Mouse (Mus musculus): Measurements from ENCODE around the gene Brip1.

Brip1 gene

DNA sequence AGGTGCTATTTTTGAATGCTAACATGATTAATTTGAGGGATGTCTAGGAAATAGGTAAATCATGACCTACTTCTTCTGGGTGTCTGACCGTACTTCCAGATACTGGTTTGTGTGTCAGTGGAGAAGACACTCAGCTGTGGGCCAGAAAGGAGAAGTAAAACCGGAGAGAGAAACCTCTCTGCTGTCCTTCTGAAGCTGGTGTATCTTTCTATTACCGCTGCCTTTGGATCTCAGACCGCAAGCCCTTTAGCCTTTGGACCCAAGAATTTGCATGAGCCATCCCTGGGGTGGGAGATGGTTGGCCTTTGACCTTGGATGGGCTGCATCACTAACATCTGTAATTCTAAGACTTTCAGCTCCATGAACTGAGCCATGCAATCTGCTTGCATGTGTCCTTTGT lies 93.7 kb downstream of the Brip1 start:
- no peak for DNase-seq

DNA sequence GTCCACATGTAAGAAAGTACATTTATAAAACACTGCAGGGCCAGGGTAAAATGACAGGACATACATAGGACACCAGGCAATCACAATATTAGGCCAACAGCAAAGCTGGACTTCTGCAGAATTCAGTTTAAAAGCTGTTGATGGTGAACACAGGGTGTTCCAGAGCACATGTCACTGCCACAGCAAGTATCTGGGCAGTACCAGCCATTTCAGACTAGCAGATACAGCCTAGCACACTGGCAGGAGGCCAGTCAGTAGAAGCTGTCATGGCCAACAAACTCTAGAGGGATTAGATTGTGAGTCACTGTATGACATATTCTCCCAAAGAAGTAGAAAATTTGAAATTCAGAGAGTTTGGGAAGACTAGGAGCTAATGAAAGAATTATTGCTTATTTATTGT lies 94.4 kb downstream of the Brip1 start:
- DNase-seq: no peak

DNA sequence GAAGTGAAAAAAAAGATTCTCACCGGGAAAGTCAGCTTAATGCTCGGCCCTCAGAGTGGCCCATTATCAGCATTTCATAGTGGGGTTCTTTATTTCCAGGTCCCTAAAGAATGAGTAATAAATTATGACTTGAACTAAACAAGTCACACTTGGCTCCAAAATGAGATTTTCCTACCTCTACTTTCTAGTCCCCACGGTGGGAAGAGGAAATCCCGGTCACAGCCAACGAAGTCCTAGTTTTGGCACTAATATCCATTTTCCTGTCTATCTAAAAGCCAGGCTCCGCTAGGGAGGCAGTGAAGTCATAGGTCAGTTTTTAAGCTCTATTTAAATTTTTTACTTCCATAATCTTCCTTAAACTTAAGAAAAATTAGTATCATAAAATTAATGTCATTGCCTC lies 99.8 kb downstream of the Brip1 start:
- DNase-seq: no peak

DNA sequence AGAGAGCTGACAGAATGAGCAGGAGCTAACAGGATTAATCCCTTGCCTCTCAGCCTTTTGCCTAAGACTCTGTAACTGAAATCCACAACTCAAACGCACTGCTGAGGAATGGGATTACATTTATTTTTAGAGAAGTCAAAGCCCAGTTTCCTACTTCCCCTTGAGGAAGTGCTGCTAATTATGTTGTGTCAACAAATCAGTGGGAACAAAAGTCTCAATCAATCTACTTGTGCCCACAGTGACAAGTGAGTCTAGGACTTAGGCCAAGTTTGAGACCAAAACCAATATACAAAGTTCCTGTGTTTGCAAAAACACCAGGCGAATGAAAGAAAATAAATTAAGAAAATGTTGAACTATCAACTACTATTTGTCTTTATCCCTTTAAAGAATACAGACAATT lies 101.7 kb downstream of the Brip1 start:
- no peak for DNase-seq

DNA sequence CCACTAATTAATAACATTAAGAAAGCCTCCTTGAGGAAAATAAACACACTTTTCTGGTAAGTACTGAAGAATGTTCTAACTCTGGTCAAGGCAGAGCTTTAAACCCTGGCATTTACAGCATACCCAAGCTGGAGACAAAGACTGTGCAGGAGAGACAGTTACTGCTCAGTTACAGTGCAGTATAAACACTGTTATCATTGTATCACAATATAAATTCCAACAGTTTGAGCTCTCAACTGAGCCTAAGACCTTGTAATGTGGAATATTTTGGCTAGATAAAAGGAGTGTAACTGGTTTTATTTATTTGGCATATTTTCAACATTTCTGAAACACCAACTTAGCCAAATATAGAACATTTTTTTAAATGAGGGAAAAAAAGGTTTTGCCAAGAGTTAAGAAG lies 112.2 kb downstream of the Brip1 start:
- no peak for DNase-seq

DNA sequence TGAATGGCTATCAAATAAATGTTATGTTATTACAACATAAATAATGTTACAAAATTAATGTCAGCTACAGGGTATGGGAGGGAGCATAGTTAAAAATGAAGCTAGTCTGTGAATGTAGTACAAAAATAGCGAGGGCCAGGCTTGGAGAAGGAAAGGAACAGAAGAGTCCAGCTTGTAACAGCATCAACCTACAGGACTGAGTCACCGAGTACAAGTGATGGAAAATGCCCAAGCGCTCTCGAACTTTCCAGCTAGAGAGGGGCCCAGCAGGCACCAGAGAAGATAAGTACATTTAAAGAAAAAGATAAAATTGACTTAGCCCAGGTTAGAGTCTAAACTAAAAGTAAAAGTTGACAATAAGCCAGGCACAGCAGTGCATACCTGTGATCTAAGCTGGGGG lies 116.5 kb downstream of the Brip1 start:
- no peak for DNase-seq

DNA sequence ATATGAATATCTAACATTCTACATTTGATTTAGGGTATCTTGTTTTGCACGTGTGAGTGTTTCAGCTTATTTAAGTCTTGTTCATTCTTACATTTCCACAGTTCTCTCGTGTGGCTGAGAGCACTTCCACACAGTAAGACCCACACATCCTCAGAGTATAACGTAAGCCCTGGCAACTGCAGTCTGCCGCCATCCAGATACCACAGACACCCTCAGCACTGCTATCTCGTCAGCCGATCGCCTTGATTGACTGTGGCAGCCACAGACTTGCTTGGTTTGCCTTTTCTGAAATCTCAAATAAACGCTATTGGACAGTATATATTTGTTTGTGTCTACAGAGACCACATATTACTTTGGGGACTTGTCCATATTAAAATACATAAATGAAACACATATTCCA lies 123.0 kb downstream of the Brip1 start:
- no peak for DNase-seq

DNA sequence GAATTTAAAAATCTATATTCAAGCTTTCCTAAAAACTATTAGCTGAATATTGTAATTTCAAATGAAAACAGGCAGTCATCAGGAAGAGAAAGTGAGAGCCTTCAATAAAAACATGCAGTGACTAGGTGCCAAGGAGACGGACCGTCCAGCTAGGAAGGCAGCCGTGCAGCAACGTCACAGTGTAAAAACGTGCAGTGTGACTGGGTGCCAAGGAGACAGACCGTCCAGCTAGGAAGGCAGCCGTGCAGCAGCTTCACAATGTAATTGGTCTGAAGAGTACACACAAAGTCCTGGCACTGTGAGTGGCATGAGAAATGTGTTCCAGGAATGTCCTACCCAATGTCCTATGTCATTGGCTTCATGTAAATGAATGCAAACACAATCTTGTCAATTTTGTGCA lies 124.0 kb downstream of the Brip1 start:
- DNase-seq: no peak

DNA sequence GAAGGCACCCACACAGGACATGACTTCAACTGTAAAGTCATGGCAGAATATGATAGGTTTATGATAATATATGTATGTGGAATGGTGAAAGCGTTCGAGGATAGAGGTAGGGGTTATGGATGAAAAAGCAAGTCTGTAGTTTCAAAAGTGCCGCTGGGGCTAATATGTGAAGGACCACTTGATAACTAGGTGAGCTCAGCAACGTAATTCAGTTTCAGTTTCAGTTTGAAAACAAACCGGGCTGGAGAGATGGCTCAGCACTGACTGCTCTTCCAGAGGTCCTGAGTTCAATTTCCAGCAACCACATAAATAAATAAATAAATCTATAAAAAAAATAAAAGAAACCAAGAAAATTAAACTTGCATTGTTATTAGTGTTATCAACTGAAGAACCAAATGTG lies 124.6 kb downstream of the Brip1 start:
- DNase-seq: no peak

DNA sequence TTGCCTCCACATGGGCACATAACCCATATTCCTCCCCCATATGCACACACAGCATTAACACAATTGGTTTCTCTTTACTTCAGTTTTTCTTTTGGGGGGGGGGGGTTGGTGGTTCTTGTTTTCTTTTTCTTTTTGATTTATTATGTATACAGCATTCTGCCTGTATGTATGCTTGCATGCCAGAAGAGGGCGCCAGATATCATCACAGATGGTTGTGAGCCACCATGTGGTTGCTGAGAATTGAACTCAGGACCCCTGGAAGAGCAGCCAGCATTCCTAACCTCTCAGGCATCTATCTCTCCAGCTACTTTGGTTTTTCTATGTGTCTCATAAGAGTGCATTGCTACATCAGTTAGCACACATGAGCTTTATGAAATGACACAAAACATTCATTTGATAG lies 125.6 kb downstream of the Brip1 start:
- no peak for DNase-seq

DNA sequence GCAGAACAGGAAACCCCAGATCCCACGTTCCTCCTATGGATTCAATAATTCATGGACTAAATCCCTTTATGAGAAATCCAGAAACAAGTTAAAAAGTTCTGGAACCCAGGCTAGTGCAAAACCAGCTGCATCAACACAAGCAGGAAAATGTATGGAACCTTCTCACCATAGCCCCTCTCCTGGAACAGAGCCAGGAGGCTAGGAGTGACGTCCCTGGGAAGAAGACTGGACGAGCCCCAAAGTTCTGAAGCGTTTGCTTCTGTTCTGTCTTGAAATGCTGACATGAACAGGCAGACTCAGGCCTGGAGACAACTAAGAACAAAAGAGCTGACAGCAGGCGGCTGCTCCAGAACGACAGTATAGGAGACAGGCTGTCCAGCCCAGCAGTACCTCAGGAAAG lies 132.3 kb downstream of the Brip1 start:
- DNase-seq: no peak

DNA sequence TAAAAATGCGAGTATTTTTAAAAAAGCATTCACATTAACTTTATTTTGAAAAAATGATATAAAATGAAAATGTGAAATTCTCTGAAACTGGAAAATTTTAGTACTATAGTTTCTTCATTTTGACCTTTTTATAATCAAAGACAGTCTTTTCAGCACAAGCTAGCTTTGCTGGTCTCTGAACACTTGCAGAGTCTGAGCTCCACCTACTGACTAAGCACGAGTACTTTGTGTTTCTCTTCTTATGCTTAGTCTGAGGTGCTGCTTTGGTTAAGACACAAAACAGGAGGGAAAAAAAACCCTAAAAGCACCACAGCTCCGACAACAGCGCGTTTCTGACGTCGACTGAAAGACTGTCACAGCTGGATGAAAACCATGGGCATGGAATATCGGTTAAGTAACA lies 133.8 kb downstream of the Brip1 start:
- no peak for DNase-seq

DNA sequence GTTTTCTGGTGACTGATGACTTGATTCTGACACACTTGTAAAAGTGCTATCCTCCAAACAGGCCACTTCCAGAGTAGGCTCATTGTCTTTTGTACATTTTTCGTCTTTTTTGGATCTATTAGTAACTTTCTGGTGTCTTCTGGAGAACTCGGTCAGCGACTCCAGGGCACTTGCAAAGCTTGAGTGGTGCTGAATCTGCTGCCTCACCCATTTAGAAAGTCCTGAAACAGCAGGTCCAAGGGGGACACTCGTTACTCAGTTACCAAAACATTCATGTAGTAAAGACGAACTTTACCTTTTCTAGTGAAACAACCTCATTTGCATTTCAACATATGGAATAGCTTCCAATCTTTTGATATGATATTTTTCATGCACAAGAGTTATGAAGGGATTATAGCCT lies 136.1 kb downstream of the Brip1 start:
- no peak for DNase-seq

DNA sequence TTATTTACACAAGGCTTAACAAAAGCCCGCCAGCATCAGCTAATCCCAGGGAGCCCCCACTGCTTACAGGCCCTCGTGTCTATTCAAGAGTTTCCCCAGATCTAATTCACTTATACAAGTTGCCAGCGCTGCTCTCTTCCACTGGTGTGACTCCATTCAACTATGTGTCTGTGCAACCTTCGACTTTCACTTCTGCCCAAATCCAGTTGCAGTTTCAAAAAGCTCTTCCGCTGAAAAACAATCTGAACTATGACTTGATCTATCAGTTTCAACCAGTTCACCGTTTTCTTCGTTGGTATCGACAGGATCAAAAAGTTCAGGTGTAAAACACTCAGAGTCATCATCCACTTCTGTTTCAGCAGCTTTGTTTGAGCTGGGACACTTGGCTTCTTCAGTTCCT lies 139.8 kb downstream of the Brip1 start:
- DNase-seq: no peak

DNA sequence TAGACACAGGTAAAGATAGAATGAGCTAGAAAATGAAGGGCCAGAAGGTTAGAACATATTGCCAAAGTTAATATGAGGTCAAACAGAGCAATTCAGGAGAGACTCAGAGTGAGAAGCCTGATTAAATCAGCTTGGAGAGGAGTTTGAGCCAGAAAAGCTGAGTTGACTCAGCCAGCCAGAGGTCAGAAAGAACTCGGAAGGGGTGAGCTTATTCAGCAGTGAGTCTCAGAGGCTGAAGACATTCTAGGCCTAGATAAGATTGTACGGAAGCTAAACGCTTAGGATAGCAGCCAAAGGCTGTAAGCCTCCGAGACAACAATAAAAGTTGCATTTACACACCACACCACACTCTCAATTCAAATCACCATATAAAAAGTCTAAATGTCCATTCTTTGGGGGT lies 141.9 kb downstream of the Brip1 start:
- DNase-seq: no peak

DNA sequence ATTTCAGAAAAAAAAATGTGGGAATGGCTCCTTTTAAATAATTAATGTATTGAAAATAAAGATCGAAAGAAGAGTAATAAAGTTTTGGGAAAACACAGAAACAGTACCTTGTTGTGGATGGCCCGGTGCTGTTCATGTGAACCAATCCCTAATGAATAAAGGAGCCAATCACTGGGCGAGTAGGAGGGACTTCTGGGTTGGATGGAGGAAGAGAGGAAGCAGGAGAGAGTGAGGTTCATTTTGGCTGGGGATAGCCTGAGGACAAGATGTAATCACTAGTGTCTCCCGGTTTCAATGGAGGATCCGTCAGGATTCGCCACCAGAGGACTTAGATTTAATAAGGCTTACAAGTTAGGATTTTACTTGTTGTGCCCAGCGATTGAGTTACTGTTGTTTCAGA lies 145.2 kb downstream of the Brip1 start:
- no peak for DNase-seq

DNA sequence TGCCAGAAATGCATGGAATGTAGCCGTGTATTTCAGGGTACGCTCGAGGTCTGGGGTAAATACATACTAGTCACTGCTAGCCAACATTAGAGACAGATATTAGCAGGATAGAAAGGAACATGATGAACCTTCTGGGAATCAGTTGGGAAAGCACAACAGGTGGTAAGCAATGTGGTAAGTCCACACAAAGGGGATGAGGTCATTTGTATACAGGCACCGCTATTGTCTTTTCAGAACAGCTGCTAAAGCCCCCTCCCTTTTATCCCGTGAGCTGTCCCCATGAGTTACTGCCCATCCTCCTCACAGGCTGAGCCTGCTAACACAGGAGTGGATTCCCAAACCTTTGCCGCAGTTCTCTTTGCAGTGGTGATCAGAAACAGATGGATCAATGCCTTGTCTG lies 149.6 kb downstream of the Brip1 start:
- no peak for DNase-seq

DNA sequence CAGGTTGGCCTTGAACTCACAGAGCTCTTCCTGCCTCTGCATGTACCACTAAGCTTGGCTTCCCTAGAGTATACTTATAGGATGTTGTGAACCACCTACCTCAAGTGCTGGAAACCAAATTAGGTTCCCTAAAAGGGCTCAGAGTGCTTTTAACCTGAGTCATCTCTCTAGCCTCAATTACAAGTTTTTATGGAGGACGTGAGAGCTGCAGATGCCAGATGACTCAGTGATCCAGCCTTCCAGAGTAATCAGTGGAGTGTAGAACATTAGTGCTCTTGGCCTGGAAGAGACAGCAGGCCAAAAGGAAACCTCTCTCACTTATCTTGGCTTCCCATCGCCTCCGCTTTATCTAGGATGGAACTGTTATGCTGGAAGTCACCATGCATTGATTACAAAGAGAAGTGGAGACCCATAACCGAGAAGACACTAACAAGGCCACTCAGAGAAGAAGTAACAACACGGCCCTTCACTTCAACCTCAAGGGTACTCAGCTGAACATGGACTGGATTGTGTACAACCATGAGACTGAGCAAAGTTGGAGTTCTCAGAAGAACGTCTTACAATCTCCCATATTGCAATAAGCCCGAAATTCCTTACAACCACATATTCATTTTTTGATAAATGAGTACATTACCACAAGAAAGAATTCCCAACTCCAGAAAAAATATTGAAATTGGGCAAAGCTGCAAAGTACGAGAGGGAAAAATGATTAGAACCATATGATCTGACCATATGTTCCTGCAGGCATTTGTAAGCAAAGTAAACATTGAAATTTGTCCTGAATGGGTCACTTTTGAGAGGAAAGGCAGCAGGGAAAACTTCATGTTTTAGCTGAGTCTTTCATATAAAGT lies 150.3 kb downstream of the Brip1 start:
- DNase-seq: no peak

DNA sequence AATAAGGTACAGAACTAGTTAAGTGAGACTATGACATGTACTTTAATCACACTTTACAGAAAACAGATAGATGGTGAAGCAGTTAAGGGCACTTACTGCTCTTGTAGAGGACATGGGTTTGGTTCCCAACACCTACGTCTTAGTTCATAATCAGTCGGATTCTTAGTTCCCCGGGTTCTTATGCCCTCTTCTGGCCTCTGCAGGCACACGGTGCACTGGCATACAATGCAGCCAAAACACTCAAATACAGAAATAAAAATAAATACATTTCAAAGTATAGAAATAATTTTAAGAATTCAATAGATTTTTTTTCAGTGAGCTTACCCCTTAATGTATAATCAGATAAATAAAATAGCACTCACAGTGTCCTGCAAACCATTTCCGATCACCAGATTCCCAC lies 161.0 kb downstream of the Brip1 start:
- DNase-seq: no peak

DNA sequence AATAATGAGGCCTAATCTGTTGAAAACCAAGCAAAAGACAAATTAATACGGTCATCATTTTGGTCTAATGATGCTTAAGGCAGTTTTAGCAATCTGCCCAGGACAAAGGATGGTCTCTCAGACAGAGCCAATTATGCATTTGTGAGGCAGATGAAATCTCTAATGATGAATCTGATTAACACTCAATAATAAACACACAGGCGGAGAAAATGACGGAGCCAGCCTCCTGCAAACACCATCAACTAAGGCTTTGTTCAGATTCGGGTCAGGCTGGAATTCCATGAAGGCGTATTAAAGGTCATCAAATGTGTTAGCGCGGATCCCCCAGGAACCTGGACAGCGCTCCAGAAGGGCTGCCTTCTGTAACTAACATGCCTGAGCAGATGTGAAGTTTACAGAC lies 161.6 kb downstream of the Brip1 start:
- DNase-seq: no peak

DNA sequence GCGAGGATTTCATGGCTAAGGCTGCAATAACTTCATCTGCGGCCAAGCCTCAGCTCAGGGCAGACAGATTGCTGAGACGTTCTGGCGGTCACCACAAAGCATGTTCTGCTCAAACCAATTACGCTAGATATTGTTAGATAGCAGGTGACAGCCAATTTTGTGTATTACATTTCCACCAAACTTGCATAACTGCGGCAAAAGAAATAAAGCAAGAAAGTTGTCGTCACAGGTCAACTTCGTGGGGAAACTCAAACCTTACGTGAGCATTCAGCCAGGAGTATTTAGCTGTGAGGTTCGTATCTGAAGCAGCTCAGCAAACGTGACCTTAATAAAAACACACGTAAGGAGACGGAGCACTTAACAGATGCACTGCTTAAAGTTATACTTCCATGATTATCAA lies 162.3 kb downstream of the Brip1 start:
- no peak for DNase-seq

DNA sequence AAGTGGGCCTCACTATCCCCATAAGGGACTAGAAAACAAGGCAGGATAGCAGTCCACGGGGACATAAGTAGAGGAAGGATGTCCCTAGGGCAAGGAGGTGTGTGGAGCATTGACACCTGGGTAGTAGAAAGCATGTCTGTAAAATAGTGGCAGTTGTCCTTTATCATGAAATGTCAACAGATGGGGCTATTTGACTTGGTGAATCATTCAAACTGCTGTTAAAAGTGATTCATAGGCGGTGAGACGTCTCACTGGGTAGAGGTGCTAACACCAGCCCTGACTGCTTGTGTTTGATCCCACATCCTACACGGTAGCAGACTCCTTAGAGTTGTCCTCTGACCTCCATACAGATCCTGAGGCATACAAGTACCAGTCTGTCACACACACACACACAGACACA lies 168.1 kb downstream of the Brip1 start:
- DNase-seq: no peak

DNA sequence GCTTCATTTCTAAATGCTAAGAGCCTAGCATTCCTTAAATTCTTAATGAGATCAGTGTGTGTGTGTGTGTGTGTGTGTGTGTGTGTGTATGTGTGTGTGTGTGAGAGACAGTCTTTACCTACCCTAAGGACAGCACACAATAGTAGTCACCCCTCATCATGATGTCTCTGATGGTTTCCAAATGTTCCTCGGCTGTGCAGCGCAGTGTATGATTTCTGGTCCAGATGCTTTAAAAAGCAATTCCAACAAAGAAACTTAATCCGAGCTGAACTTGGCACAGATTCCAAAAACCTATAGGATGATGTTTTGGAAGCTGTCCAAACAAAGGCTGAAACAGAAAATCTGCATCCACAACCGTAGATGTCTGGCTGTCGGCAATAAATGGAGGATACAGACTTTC lies 173.0 kb downstream of the Brip1 start:
- DNase-seq: no peak

DNA sequence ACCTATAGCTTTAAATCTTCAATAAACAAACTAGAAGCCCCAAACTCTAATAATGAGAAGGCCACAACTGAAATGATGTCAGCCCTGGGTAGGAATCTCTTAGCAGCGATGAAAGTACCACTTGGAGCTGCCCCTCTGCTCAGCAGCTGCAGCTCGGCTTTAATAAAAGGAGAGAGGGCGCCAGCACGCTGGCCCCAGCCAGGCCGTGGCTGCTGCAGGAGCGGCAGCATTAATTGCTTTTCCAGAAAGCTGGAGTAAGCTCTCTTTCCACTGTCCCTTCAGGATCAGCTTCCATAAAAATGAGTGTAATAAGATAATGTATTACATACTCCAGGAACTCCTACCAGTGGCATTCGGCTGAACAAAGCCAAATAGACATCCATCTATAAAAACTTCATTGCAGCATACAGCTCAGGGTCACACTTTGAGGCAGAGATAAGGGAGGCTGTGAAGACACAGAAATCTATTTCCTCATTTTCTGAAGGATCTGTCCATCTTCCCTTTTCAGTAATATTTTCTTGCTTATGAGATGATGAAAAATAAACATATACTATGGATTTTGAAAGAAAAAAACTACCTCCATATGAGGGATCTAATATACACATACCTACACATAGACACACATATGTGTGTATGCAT lies 174.3 kb downstream of the Brip1 start:
- DNase-seq: no peak

DNA sequence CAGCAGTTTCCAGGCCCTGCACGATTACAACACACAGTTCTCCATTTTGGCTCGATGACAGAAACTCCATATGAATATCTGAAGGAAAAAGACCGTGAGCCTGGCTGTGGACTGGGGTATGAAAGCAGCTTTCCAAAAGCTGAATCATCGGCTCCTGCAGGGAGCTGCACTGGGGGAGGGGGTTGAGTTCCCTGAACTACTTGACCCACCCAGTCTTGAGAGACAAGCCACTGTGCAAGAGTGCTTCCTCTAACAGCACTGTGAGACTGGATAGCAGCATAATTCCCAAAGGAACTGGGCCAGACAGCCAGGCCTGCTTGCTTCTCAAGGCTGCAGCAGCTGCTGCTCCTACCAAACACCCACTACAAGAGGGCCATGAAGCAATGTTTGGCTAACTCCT lies 178.6 kb downstream of the Brip1 start:
- DNase-seq: no peak

All from spleen, adult 18-20 months (tissue).